Mouse (Mus musculus) thymus, adult 2 months (tissue): ENCODE data around the gene Gm11214.

ENCODE experiments used
- CTCF ChIP-seq: fragments of 200-500 bp; IDR thresholded peaks from 2 replicates; pipeline ENCODE4 v1.5.1; 2012; ENCODE audit warnings: mild to moderate bottlenecking, control low read depth, low read length, moderate library complexity, borderline replicate concordance; ENCODE audit not compliant: control insufficient read depth, poor library complexity, insufficient read depth; ENCODE audit errors: extremely low read depth
- POLR2A ChIP-seq: fragments of 200-500 bp; IDR thresholded peaks from 2 replicates; pipeline ENCODE4 v1.6.1; 2012; ENCODE audit warnings: mild to moderate bottlenecking, low read length, control low read depth, moderate library complexity; ENCODE audit not compliant: control insufficient read depth, poor library complexity, insufficient read depth; ENCODE audit errors: extremely low read depth

- TF ChIP-seq POLR2A: no peak
- no peak for TF ChIP-seq CTCF
Measured at GRCm38 (mm10) chr4:63710431-63711220, 47.4 kb upstream of the Gm11214 start.
